Mouse (Mus musculus) heart, embryonic 13.5 days (tissue): Measurements from ENCODE around the gene Aebp2. TPM values are rescaled to one million over a fixed set of nuclear protein-coding genes. Genes with fewer than 3 reads are reported as not detected.
A peak's percentile ranks its signal among the peaks of the same experiment; 100 is the strongest.

Source experiments
- ATAC-seq: fragments of 200-750 bp; cut with Nextera tagmentation; 2 replicates; pipeline ENCODE4 v1.8.0; 2017; ENCODE audit warnings: moderate TSS enrichment; ENCODE audit not compliant: insufficient number of reproducible peaks, low FRiP score, low TSS enrichment; ENCODE audit errors: extremely low read depth
- H3K27ac ChIP-seq: fragments of 300-500 bp; sonication (generic); replicated peaks from 2 replicates; pipeline ENCODE4 v1.5.1; 2015; ENCODE audit warnings: moderate library complexity, mild to moderate bottlenecking, inconsistent platforms
- H3K27me3 ChIP-seq: fragments of 300-500 bp; sonication (generic); replicated peaks from 2 replicates; pipeline ENCODE4 v1.6.1; 2015; ENCODE audit warnings: mild to moderate bottlenecking, inconsistent platforms
- H3K36me3 ChIP-seq: fragments of 300-500 bp; sonication (generic); 2 replicates; pipeline ENCODE4 v1.6.1; 2015; ENCODE audit warnings: mild to moderate bottlenecking, inconsistent platforms
- H3K4me1 ChIP-seq: fragments of 300-500 bp; sonication (generic); 2 replicates; pipeline ENCODE4 v1.6.1; 2015; ENCODE audit warnings: inconsistent platforms
- H3K4me2 ChIP-seq: fragments of 300-500 bp; sonication (generic); 2 replicates; pipeline ENCODE4 v1.6.1; 2015; ENCODE audit warnings: inconsistent platforms, mild to moderate bottlenecking, moderate library complexity
- H3K4me3 ChIP-seq: fragments of 300-500 bp; sonication (generic); 2 replicates; pipeline ENCODE4 v1.5.1; 2015; ENCODE audit warnings: moderate library complexity, mild to moderate bottlenecking, inconsistent platforms
- H3K9ac ChIP-seq: fragments of 300-500 bp; sonication (generic); 2 replicates; pipeline ENCODE4 v1.6.1; 2015; ENCODE audit warnings: inconsistent platforms, mild to moderate bottlenecking, moderate library complexity
- H3K9me3 ChIP-seq: fragments of 300-500 bp; sonication (generic); 2 replicates; pipeline ENCODE4 v1.6.1; 2016; ENCODE audit warnings: inconsistent platforms
- WGBS: fragments of 180-500 bp; shearing (Covaris S2); methylation state at CpG from one replicate; pipeline ENCODE4 v1.1.7; 2015; ENCODE audit warnings: mixed read lengths; 5-methylcytosine and 5-hydroxymethylcytosine counted together
- polyA plus RNA-seq: library from polyadenylated mRNA; unstranded; fragments of >200 nt; fragmentation: Nextera tagmentation; extraction: Ambion mirVana; gene quantifications from 2 replicates; pipeline ENCODE4 v1.2.1, GENCODE M21; 2015

The Aebp2 gene
- polyA plus RNA-seq, 1 experiment from 2014 or later, result 7.2 TPM

GRCm38 (mm10) chr6:140629176-140629859 lies 6.9 kb downstream of the Aebp2 start:
- WGBS, result 90% methylated on average over 4 of the region's 4 CpGs
- no peak for ATAC-seq
- no peaks in the 10 kb centered on the region for H3K27me3 ChIP-seq
- H3K9me3 ChIP-seq, result no peaks in the 10 kb centered on the region
- no peak overlapping the region for H3K9ac ChIP-seq
- H3K27ac ChIP-seq, result no peak overlapping the region
- peaks cover 10% of the 10 kb centered on the region for H3K36me3 ChIP-seq
- no peak overlapping the region for H3K4me2 ChIP-seq
- H3K4me1 ChIP-seq, result peaks cover 37% of the 10 kb centered on the region
- H3K4me3 ChIP-seq, result no peak overlapping the region

GRCm38 (mm10) chr6:140630306-140630705 lies 7.8 kb downstream of the Aebp2 start:
- no peak overlapping the region for H3K27ac ChIP-seq
- H3K9me3 ChIP-seq, result no peaks in the 10 kb centered on the region
- no peaks in the 10 kb centered on the region for H3K27me3 ChIP-seq
- H3K4me1 ChIP-seq, result peaks cover 33% of the 10 kb centered on the region
- 76% methylated on average over 4 of the region's 4 CpGs for WGBS
- ATAC-seq, result no peak
- no peak overlapping the region for H3K4me3 ChIP-seq
- H3K9ac ChIP-seq, result 0 out of 2 replicates have a peak overlapping the region, but pooled peaks have one; percentile 52
- no peak overlapping the region for H3K4me2 ChIP-seq
- H3K36me3 ChIP-seq, result peaks cover 19% of the 10 kb centered on the region

- no peak for ATAC-seq
- H3K9me3 ChIP-seq, result no peaks in the 10 kb centered on the region
- no peak overlapping the region for H3K4me3 ChIP-seq
- no peak overlapping the region for H3K27ac ChIP-seq
- no peak overlapping the region for H3K9ac ChIP-seq
- H3K4me2 ChIP-seq, result no peak overlapping the region
- 82% methylated on average over 8 of the region's 8 CpGs for WGBS
- peaks cover 50% of the 10 kb centered on the region for H3K36me3 ChIP-seq
- H3K4me1 ChIP-seq, result peaks cover 9% of the 10 kb centered on the region
- no peaks in the 10 kb centered on the region for H3K27me3 ChIP-seq
Measured at GRCm38 (mm10) chr6:140633616-140634015, 11.2 kb downstream of the Aebp2 start.

- H3K9me3 ChIP-seq, result no peaks in the 10 kb centered on the region
- no peak overlapping the region for H3K9ac ChIP-seq
- no peaks in the 10 kb centered on the region for H3K27me3 ChIP-seq
- H3K4me2 ChIP-seq, result no peak overlapping the region
- 87% methylated on average over 4 of the region's 4 CpGs for WGBS
- no peak for ATAC-seq
- no peaks in the 10 kb centered on the region for H3K4me1 ChIP-seq
- no peak overlapping the region for H3K27ac ChIP-seq
- peaks cover 76% of the 10 kb centered on the region for H3K36me3 ChIP-seq
- no peak overlapping the region for H3K4me3 ChIP-seq
Measured at GRCm38 (mm10) chr6:140636290-140636689, 13.8 kb downstream of the Aebp2 start.

- Histone ChIP-seq H3K9ac (no peak overlapping the region), H3K27me3 (no peaks in the 10 kb centered on the region), H3K4me1 (no peaks in the 10 kb centered on the region), H3K4me2 (no peak overlapping the region), H3K27ac (no peak overlapping the region), H3K36me3 (peaks cover 93% of the 10 kb centered on the region), H3K9me3 (no peaks in the 10 kb centered on the region), H3K4me3 (no peak overlapping the region)
- no peak for ATAC-seq
- WGBS, result 92% methylated on average over 7 of the region's 7 CpGs
Measured at GRCm38 (mm10) chr6:140642010-140642409, 19.5 kb downstream of the Aebp2 start.

- no peak overlapping the region for H3K9ac ChIP-seq
- no peak overlapping the region for H3K27ac ChIP-seq
- H3K4me3 ChIP-seq, result no peak overlapping the region
- peaks cover 93% of the 10 kb centered on the region for H3K36me3 ChIP-seq
- 93% methylated on average over 12 of the region's 12 CpGs for WGBS
- no peaks in the 10 kb centered on the region for H3K4me1 ChIP-seq
- no peaks in the 10 kb centered on the region for H3K27me3 ChIP-seq
- no peak for ATAC-seq
- no peaks in the 10 kb centered on the region for H3K9me3 ChIP-seq
- H3K4me2 ChIP-seq, result no peak overlapping the region
Measured at GRCm38 (mm10) chr6:140642655-140643054, 20.2 kb downstream of the Aebp2 start.

GRCm38 (mm10) chr6:140645931-140646330 lies 23.5 kb downstream of the Aebp2 start:
- Histone ChIP-seq H3K27ac (no peak overlapping the region), H3K36me3 (peaks cover 92% of the 10 kb centered on the region), H3K4me3 (no peak overlapping the region), H3K4me2 (no peak overlapping the region), H3K9ac (no peak overlapping the region), H3K4me1 (no peaks in the 10 kb centered on the region), H3K9me3 (no peaks in the 10 kb centered on the region), H3K27me3 (no peaks in the 10 kb centered on the region)
- no peak for ATAC-seq

- no peak for ATAC-seq
- Histone ChIP-seq H3K9me3 (no peaks in the 10 kb centered on the region), H3K4me3 (no peak overlapping the region), H3K36me3 (peaks cover 88% of the 10 kb centered on the region), H3K4me2 (no peak overlapping the region), H3K9ac (no peak overlapping the region), H3K27ac (no peak overlapping the region), H3K4me1 (no peaks in the 10 kb centered on the region), H3K27me3 (no peaks in the 10 kb centered on the region)
- 58% methylated on average over 6 of the region's 6 CpGs for WGBS
Measured at GRCm38 (mm10) chr6:140646892-140647291, 24.4 kb downstream of the Aebp2 start.

GRCm38 (mm10) chr6:140649812-140650211 lies 27.3 kb downstream of the Aebp2 start:
- no peak overlapping the region for H3K4me2 ChIP-seq
- WGBS, result 36% methylated on average over 1 of the region's 1 CpGs
- H3K4me3 ChIP-seq, result no peak overlapping the region
- H3K36me3 ChIP-seq, result peaks cover 86% of the 10 kb centered on the region
- no peaks in the 10 kb centered on the region for H3K27me3 ChIP-seq
- ATAC-seq, result no peak
- H3K4me1 ChIP-seq, result no peaks in the 10 kb centered on the region
- H3K27ac ChIP-seq, result no peak overlapping the region
- H3K9me3 ChIP-seq, result no peaks in the 10 kb centered on the region
- no peak overlapping the region for H3K9ac ChIP-seq

- Histone ChIP-seq H3K4me1 (no peaks in the 10 kb centered on the region), H3K36me3 (peaks cover 83% of the 10 kb centered on the region), H3K27me3 (no peaks in the 10 kb centered on the region), H3K9me3 (no peaks in the 10 kb centered on the region), H3K4me3 (no peak overlapping the region), H3K9ac (no peak overlapping the region), H3K4me2 (no peak overlapping the region), H3K27ac (no peak overlapping the region)
- WGBS, result 90% methylated on average over 7 of the region's 7 CpGs
- ATAC-seq, result no peak
Measured at GRCm38 (mm10) chr6:140651923-140652322, 29.5 kb downstream of the Aebp2 start.

- Histone ChIP-seq H3K4me3 (no peak overlapping the region), H3K4me2 (no peak overlapping the region), H3K27ac (no peak overlapping the region), H3K4me1 (no peaks in the 10 kb centered on the region), H3K9me3 (no peaks in the 10 kb centered on the region), H3K9ac (no peak overlapping the region), H3K36me3 (peaks cover 51% of the 10 kb centered on the region), H3K27me3 (no peaks in the 10 kb centered on the region)
- ATAC-seq, result no peak
- 92% methylated on average over 7 of the region's 7 CpGs for WGBS
Measured at GRCm38 (mm10) chr6:140655451-140655850, 33.0 kb downstream of the Aebp2 start.

GRCm38 (mm10) chr6:140656991-140657390 lies 34.5 kb downstream of the Aebp2 start:
- 91% methylated on average over 3 of the region's 3 CpGs for WGBS
- Histone ChIP-seq H3K4me1 (peaks cover 2% of the 10 kb centered on the region; the same call in 1 of the 2 replicates), H3K4me3 (no peak overlapping the region), H3K9ac (no peak overlapping the region), H3K27ac (no peak overlapping the region), H3K27me3 (no peaks in the 10 kb centered on the region), H3K4me2 (no peak overlapping the region), H3K9me3 (no peaks in the 10 kb centered on the region), H3K36me3 (peaks cover 40% of the 10 kb centered on the region)
- ATAC-seq, result no peak
